Mouse (Mus musculus): ENCODE measurements around the gene Atad1.

DNA sequence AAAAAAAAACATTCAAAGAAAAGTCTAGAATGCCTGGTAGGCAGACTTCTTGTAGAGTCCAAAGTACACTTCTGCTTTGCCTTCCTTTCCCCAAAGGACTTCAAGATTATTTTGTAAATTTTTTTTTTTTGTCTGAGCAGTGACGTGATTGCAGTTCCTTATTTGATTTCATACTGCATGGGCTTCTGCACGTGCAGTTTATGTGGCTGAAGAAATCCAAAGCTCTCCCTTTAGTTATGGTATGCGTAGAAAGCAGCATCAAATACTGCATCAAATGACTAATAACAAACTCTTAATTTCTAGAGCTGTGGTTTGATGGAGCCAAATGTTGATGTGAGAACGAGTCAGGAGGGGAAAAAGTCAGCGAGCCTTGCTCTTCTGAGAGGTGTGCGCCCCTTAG lies 20.9 kb upstream of the Atad1 start:
- no peak for TF ChIP-seq CTCF (IDR thresholded peaks at IDR 0.05; ENCODE audit: low read depth, low read length)
- TF ChIP-seq POLR2A (IDR thresholded peaks at IDR 0.05; ENCODE audit: insufficient read depth, low read length): no peak
- no peak for TF ChIP-seq EP300 (IDR thresholded peaks at IDR 0.05; ENCODE audit: insufficient read depth, low read depth, low read length)
